Mouse (Mus musculus): Measurements from ENCODE around the gene Hal. TPM values are rescaled to one million over a fixed set of nuclear protein-coding genes. Genes with fewer than 3 reads are reported as not detected.

Hal gene
- polyA plus RNA-seq, 1 experiment = 1.2 TPM

DNA sequence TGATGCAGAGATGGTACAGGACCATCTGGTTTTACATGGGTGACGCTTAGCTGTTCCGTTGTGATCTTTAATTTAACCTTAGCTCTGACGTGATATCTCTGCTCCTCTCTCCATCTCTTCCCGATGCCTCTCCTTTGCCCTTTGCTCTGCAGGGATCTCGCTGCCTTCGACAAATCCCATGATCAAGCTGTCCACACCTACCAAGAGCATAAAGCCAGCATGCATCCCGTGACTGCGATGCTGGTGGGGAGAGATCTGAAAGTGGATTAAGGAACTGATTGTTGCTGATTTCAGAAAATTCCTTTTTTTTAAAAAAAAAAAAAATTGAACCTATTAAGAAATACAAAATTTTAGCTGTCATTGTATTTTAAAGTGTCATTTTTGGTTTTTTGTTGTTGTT lies 4.1 kb upstream of the Hal start:
- H3K9me3 ChIP-seq (replicated peaks; ENCODE audit: control insufficient read depth, insufficient read depth, low read length, poor library complexity, severe bottlenecking) = no peaks in the 10 kb centered on the region
- no peaks in the 10 kb centered on the region for H3K27me3 ChIP-seq (ENCODE audit: control insufficient read depth, insufficient read depth, low read length, poor library complexity, severe bottlenecking)
- no peak overlapping the region for H3K27ac ChIP-seq (ENCODE audit: insufficient read depth, low read length)
- no peak overlapping the region for H3K4me3 ChIP-seq (ENCODE audit: low read depth, low read length)
- H3K36me3 ChIP-seq (ENCODE audit: control insufficient read depth, insufficient read depth, low read length, poor library complexity, severe bottlenecking) = peaks cover 17% of the 10 kb centered on the region
- TF ChIP-seq POLR2A (IDR thresholded peaks at IDR 0.05; ENCODE audit: insufficient read depth, low read length) (no peak), CTCF (IDR thresholded peaks at IDR 0.05; ENCODE audit: low read depth, low read length) (no peak), EP300 (IDR thresholded peaks at IDR 0.05; ENCODE audit: insufficient read depth, low read depth, low read length) (no peak)
- peaks cover 3% of the 10 kb centered on the region for H3K4me1 ChIP-seq (ENCODE audit: control insufficient read depth, insufficient read depth, low read length)
- no peak overlapping the region for H3K9ac ChIP-seq (ENCODE audit: low read depth, poor library complexity, severe bottlenecking)

DNA sequence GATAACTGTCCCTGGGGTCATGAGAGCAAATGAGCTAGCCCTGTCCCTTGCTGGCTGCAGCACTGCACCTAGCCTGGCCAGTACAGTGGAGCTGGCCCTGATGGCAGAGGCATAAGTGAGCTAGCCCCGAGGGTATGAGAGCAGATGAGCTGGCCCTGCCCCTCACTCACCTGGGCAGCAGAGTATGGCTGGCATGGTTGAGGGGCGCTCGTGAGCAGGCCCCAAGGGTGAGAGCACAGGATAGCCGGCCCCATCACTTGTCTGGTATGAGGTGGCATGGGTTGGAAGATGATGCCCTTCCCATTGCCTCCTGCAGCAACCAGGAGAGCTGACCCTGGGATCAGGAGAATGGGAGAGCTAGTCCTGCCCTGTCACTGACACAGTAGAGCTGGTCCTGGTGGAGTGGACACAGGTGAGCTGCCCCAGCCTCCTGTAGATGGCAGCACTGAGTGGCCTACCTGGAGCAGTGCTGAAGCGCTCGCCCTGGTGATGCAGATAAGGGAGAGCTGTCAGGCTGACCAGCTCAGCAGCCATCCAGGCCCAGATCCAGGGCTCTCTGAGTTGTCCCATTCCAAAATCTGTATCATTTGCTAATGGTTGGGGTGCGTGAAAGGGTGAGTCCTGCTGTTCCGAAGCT lies 3.4 kb upstream of the Hal start:
- Histone ChIP-seq H3K9me3 (replicated peaks; ENCODE audit: control insufficient read depth, insufficient read depth, low read length, poor library complexity, severe bottlenecking) (no peaks in the 10 kb centered on the region), H3K4me3 (ENCODE audit: low read depth, low read length) (no peak overlapping the region), H3K27me3 (ENCODE audit: control insufficient read depth, insufficient read depth, low read length, poor library complexity, severe bottlenecking) (no peaks in the 10 kb centered on the region), H3K27ac (ENCODE audit: insufficient read depth, low read length) (no peak overlapping the region), H3K36me3 (ENCODE audit: control insufficient read depth, insufficient read depth, low read length, poor library complexity, severe bottlenecking) (peaks cover 12% of the 10 kb centered on the region), H3K9ac (ENCODE audit: low read depth, poor library complexity, severe bottlenecking) (no peak overlapping the region), H3K4me1 (ENCODE audit: control insufficient read depth, insufficient read depth, low read length) (peaks cover 3% of the 10 kb centered on the region)
- peak; percentile 94 for TF ChIP-seq CTCF (IDR thresholded peaks at IDR 0.05; ENCODE audit: low read depth, low read length)
- TF ChIP-seq POLR2A (IDR thresholded peaks at IDR 0.05; ENCODE audit: insufficient read depth, low read length) = no peak

GRCm38 (mm10) chr10:93486622-93487021 lies 1.9 kb upstream of the Hal start:
- Histone ChIP-seq H3K9ac (ENCODE audit: low read depth, poor library complexity, severe bottlenecking) (no peak overlapping the region), H3K9me3 (replicated peaks; ENCODE audit: control insufficient read depth, insufficient read depth, low read length, poor library complexity, severe bottlenecking) (no peaks in the 10 kb centered on the region), H3K27ac (ENCODE audit: insufficient read depth, low read length) (no peak overlapping the region), H3K27me3 (ENCODE audit: control insufficient read depth, insufficient read depth, low read length, poor library complexity, severe bottlenecking) (no peaks in the 10 kb centered on the region), H3K4me1 (ENCODE audit: control insufficient read depth, insufficient read depth, low read length) (peaks cover 5% of the 10 kb centered on the region), H3K4me3 (ENCODE audit: low read depth, low read length) (no peak overlapping the region), H3K36me3 (ENCODE audit: control insufficient read depth, insufficient read depth, low read length, poor library complexity, severe bottlenecking) (peaks cover 12% of the 10 kb centered on the region)
- TF ChIP-seq CTCF (IDR thresholded peaks at IDR 0.05; ENCODE audit: low read depth, low read length) = peak; percentile 71
- no peak for TF ChIP-seq POLR2A (IDR thresholded peaks at IDR 0.05; ENCODE audit: insufficient read depth, low read length)

DNA sequence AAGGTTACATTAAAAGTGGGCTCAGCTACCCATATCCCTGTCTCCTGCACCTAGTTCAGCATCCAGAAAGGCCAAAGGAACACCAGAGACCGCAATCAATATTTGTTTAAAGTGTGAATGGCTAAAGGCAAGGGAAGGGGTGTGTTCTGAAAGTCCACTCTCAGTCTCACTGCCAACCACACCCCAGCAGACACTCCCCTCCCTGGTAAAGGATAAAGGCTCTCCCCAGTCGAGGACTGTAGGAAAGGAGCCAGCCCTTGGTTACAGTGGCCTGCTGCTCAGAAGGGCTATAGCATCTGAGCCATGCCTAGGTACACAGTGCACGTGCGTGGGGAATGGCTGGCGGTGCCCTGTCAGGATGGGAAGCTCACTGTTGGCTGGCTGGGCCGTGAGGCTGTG lies 259 bp downstream of the Hal start:
- H3K9ac ChIP-seq (ENCODE audit: low read depth, poor library complexity, severe bottlenecking) = no peak overlapping the region
- H3K27ac ChIP-seq (ENCODE audit: insufficient read depth, low read length) = no peak overlapping the region
- TF ChIP-seq POLR2A (IDR thresholded peaks at IDR 0.05; ENCODE audit: insufficient read depth, low read length) (no peak), CTCF (IDR thresholded peaks at IDR 0.05; ENCODE audit: low read depth, low read length) (no peak), EP300 (IDR thresholded peaks at IDR 0.05; ENCODE audit: insufficient read depth, low read depth, low read length) (no peak)
- no peaks in the 10 kb centered on the region for H3K27me3 ChIP-seq (ENCODE audit: control insufficient read depth, insufficient read depth, low read length, poor library complexity, severe bottlenecking)
- H3K36me3 ChIP-seq (ENCODE audit: control insufficient read depth, insufficient read depth, low read length, poor library complexity, severe bottlenecking) = peaks cover under 1% of the 10 kb centered on the region; the same call in 1 of the 2 replicates
- H3K9me3 ChIP-seq (replicated peaks; ENCODE audit: control insufficient read depth, insufficient read depth, low read length, poor library complexity, severe bottlenecking) = no peaks in the 10 kb centered on the region
- H3K4me1 ChIP-seq (ENCODE audit: control insufficient read depth, insufficient read depth, low read length) = peaks cover 5% of the 10 kb centered on the region
- no peak overlapping the region for H3K4me3 ChIP-seq (ENCODE audit: low read depth, low read length)

DNA sequence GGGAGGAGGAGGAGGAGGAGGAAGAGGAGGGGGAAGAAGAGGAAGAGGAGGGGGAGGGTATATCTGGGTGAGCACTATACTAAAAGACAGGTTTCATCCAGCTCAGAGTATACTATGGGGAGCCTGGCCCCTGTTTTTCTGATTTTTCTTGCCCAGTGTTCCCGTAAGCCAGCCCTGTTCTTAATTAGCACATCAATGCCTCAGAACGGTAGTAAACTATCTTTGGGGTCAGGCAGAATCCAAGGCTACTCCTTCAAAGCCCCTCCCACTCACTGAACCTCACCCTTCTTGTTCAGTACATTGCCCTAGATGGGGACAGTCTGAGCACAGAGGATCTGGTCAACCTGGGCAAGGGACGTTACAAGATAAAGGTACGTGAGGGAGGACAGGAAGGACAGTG lies 1.9 kb downstream of the Hal start:
- H3K9ac ChIP-seq (ENCODE audit: low read depth, poor library complexity, severe bottlenecking) = no peak overlapping the region
- H3K9me3 ChIP-seq (replicated peaks; ENCODE audit: control insufficient read depth, insufficient read depth, low read length, poor library complexity, severe bottlenecking) = no peaks in the 10 kb centered on the region
- TF ChIP-seq EP300 (IDR thresholded peaks at IDR 0.05; ENCODE audit: insufficient read depth, low read depth, low read length) (peak; percentile 49; the same call in 1 of the 2 replicates), CTCF (IDR thresholded peaks at IDR 0.05; ENCODE audit: low read depth, low read length) (no peak)
- no peak overlapping the region; the same call in 1 of the 2 replicates for H3K27ac ChIP-seq (ENCODE audit: insufficient read depth, low read length)
- no peak overlapping the region for H3K4me3 ChIP-seq (ENCODE audit: low read depth, low read length)
- H3K4me1 ChIP-seq (ENCODE audit: control insufficient read depth, insufficient read depth, low read length) = peaks cover 5% of the 10 kb centered on the region
- no peaks in the 10 kb centered on the region for H3K36me3 ChIP-seq (ENCODE audit: control insufficient read depth, insufficient read depth, low read length, poor library complexity, severe bottlenecking)
- H3K27me3 ChIP-seq (ENCODE audit: control insufficient read depth, insufficient read depth, low read length, poor library complexity, severe bottlenecking) = no peaks in the 10 kb centered on the region

DNA sequence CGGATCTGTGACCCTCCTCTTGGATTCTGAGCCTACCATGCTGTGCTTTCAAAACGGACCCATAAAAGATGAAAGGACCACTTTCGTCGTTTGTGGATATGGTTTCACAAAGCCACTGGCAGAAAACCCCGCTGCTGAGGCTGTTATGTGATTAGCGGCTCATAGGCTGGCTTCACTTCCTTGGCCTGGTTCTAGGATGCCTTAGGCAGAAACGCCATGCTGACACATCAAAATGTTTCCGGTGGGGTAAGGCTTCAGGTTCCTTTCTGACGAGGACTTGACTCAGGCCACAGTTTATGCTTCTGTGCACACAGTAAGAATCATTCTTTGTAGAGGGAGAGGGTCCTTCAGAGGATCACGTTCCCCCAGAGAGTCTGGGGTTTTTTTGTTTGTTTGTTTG lies 12.3 kb downstream of the Hal start:
- Histone ChIP-seq H3K27me3 (ENCODE audit: control insufficient read depth, insufficient read depth, low read length, poor library complexity, severe bottlenecking) (no peaks in the 10 kb centered on the region), H3K4me3 (ENCODE audit: low read depth, low read length) (no peak overlapping the region), H3K9me3 (replicated peaks; ENCODE audit: control insufficient read depth, insufficient read depth, low read length, poor library complexity, severe bottlenecking) (no peaks in the 10 kb centered on the region), H3K36me3 (ENCODE audit: control insufficient read depth, insufficient read depth, low read length, poor library complexity, severe bottlenecking) (no peaks in the 10 kb centered on the region), H3K9ac (ENCODE audit: low read depth, poor library complexity, severe bottlenecking) (no peak overlapping the region), H3K4me1 (ENCODE audit: control insufficient read depth, insufficient read depth, low read length) (no peaks in the 10 kb centered on the region), H3K27ac (ENCODE audit: insufficient read depth, low read length) (no peak overlapping the region)
- TF ChIP-seq POLR2A (IDR thresholded peaks at IDR 0.05; ENCODE audit: insufficient read depth, low read length) (no peak), EP300 (IDR thresholded peaks at IDR 0.05; ENCODE audit: insufficient read depth, low read depth, low read length) (no peak), CTCF (IDR thresholded peaks at IDR 0.05; ENCODE audit: low read depth, low read length) (no peak)

Measured in ES-Bruce4 (cell line).